Mouse (Mus musculus) kidney, embryonic 14.5 days (tissue): ENCODE data around the gene Cbx8. TPM values are rescaled to one million over a fixed set of nuclear protein-coding genes. Genes with fewer than 3 reads are reported as not detected.

Experiments
- ATAC-seq: fragments of 200-750 bp; cut with Nextera tagmentation; 2 replicates; pipeline ENCODE4 v1.8.0; 2017; ENCODE audit warnings: moderate number of reproducible peaks, mild to moderate bottlenecking, moderate TSS enrichment, moderate library complexity; ENCODE audit not compliant: low FRiP score, low TSS enrichment
- H3K27ac ChIP-seq: fragments of 300-500 bp; sonication (generic); 2 replicates; pipeline ENCODE4 v1.5.1; 2014; ENCODE audit warnings: low read depth, mild to moderate bottlenecking, low read length, moderate library complexity, mixed read lengths
- H3K27me3 ChIP-seq: fragments of 300-500 bp; sonication (generic); 2 replicates; pipeline ENCODE4 v1.6.1; 2014; ENCODE audit warnings: mild to moderate bottlenecking, low read length; ENCODE audit not compliant: control insufficient read depth, insufficient read depth
- H3K36me3 ChIP-seq: fragments of 300-500 bp; sonication (generic); 2 replicates; pipeline ENCODE4 v1.6.1; 2014; ENCODE audit warnings: low read length, mixed read lengths; ENCODE audit not compliant: control insufficient read depth, insufficient read depth
- H3K4me1 ChIP-seq: fragments of 300-500 bp; sonication (generic); 2 replicates; pipeline ENCODE4 v1.6.1; 2014; ENCODE audit warnings: low read length, mixed read lengths; ENCODE audit not compliant: control insufficient read depth, insufficient read depth
- H3K4me2 ChIP-seq: fragments of 300-500 bp; sonication (generic); replicated peaks from 2 replicates; pipeline ENCODE4 v1.6.1; 2014; ENCODE audit warnings: low read depth, mild to moderate bottlenecking, low read length
- H3K4me3 ChIP-seq: fragments of 300-500 bp; sonication (generic); 2 replicates; pipeline ENCODE4 v1.5.1; 2014; ENCODE audit warnings: mild to moderate bottlenecking, low read length
- H3K9ac ChIP-seq: fragments of 300-500 bp; sonication (generic); 2 replicates; pipeline ENCODE4 v1.6.1; 2014; ENCODE audit warnings: low read depth, mild to moderate bottlenecking, low read length, moderate library complexity
- H3K9me3 ChIP-seq: fragments of 300-500 bp; sonication (generic); 2 replicates; pipeline ENCODE4 v1.6.1; 2016; ENCODE audit warnings: low read length; ENCODE audit not compliant: control insufficient read depth
- WGBS: fragments of 180-500 bp; shearing (Covaris S2); extraction: QIAGEN DNeasy Blood & Tissue Kit; methylation state at CpG from one replicate; pipeline ENCODE4 v1.1.7; 2014; 5-methylcytosine and 5-hydroxymethylcytosine counted together
- polyA plus RNA-seq: library from polyadenylated mRNA; unstranded; fragments of >200 nt; fragmentation: Nextera tagmentation; extraction: Ambion mirVana; gene quantifications from 2 replicates; pipeline ENCODE4 v1.2.1, GENCODE M21; 2014

Cbx8 gene
- polyA plus RNA-seq, 1 experiment from 2014 or later = 7.8 TPM

DNA sequence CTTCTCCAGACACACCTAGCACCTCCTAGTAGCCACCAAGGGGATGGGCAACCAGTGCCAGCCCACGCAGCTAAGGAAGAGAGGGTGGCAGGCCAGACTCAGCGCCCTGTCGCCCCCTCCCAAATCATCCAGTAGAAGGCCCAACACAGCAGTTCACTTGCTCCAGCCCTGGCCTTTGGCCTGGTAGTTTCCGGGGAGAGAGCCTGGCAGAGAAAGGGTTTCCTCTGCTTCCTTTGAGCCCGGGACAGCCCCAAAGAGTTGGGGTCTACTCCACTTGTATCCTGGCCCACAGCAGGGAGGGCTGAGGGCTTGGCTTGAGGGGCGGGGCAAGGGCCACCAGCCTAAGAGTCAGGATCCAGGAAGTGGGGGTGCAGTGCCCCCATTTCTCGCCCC lies 38.7 kb upstream of the Cbx8 start:
- Histone ChIP-seq H3K4me3 (no peak overlapping the region), H3K9ac (peak overlapping the region; percentile 28; the same call in 1 of the 2 replicates), H3K9me3 (no peaks in the 10 kb centered on the region), H3K27me3 (peaks cover 25% of the 10 kb centered on the region), H3K27ac (peak overlapping the region; percentile 18; the same call in 1 of the 2 replicates), H3K36me3 (peaks cover 28% of the 10 kb centered on the region), H3K4me1 (peaks cover 44% of the 10 kb centered on the region), H3K4me2 (peak overlapping the region; percentile 3)
- ATAC-seq = no peak
- WGBS = 30% methylated on average over 7 of the region's 7 CpGs

DNA sequence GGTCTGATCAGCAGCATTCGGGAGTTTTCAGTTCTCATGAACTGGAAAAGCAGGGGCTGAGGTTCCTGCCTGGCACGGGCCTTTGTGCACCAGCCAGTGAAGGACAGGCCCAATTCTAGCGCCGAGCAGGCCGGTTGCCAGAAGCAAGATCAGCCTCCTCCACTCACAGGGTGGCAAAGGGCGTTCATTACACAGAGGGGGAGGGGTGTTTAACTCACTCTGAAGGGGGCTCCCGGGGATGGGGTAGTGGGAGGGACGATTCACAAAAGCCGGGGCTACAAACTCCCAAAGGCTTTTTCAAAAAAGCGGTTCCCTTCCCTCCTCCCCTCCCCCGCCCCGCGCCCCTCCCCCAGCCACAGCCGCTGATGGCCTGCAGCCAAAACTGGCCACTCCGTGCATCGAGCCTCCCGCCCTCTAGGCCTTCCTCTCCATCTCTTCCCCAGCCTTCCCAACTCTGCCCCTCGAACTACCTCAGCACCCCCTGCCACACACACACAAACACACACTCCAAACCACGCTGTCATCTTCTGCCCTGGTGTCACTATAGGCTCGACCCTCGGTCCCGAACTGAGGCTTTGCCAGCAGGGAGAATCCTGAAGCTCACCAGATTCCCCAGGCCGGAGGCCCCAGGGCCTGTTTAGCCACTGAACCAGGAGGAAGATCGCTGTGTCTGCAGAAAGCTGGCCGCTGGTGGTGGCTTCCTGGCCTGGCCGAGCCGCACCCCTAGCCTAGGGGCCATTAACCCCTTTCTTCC lies 38.1 kb upstream of the Cbx8 start:
- H3K27ac ChIP-seq = peak overlapping the region; percentile 18; the same call in 1 of the 2 replicates
- H3K4me1 ChIP-seq = peaks cover 38% of the 10 kb centered on the region

DNA sequence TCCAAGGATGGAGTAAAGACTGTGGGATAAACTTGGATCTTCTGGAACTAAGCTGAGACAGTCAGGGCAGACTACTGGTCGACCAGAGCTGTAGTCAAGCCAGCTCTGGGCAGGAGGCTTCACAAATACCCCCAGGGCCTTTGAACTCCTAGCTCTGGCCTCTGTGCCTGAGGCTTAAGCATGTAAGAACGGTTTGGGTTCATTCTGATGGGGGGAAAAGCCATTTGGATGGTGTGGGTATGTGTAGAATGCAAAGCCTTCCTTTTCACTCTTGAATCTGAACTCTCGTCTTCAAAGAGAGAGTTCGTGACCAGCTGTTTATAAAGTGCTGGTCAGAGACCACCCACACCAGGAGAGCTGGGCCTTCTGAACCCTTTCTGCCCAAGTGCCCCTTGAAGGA lies 37.0 kb upstream of the Cbx8 start:
- WGBS = 82% methylated on average over 4 of the region's 4 CpGs
- H3K36me3 ChIP-seq = peaks cover 28% of the 10 kb centered on the region
- H3K27ac ChIP-seq = no peak overlapping the region
- H3K4me2 ChIP-seq = no peak overlapping the region
- no peak overlapping the region for H3K9ac ChIP-seq
- no peaks in the 10 kb centered on the region for H3K9me3 ChIP-seq
- no peak overlapping the region for H3K4me3 ChIP-seq
- H3K27me3 ChIP-seq = peaks cover 24% of the 10 kb centered on the region
- peaks cover 27% of the 10 kb centered on the region for H3K4me1 ChIP-seq
- ATAC-seq = no peak

More for the DNA sequence above, 38.1 kb upstream of the Cbx8 start:
- ATAC-seq = no peak
- H3K4me3 ChIP-seq = no peak overlapping the region
- H3K36me3 ChIP-seq = peaks cover 28% of the 10 kb centered on the region
- H3K9me3 ChIP-seq = no peaks in the 10 kb centered on the region
- H3K27me3 ChIP-seq = peaks cover 25% of the 10 kb centered on the region
- peak overlapping the region; percentile 3 for H3K4me2 ChIP-seq
- H3K9ac ChIP-seq = peak overlapping the region; percentile 35; the same call in 1 of the 2 replicates
- WGBS = 7% methylated on average over 24 of the region's 27 CpGs

- Histone ChIP-seq H3K9me3 (no peaks in the 10 kb centered on the region), H3K27ac (no peak overlapping the region), H3K4me3 (no peak overlapping the region), H3K36me3 (peaks cover 11% of the 10 kb centered on the region), H3K9ac (no peak overlapping the region), H3K4me1 (peaks cover 17% of the 10 kb centered on the region), H3K27me3 (peaks cover 4% of the 10 kb centered on the region), H3K4me2 (no peak overlapping the region)
- ATAC-seq = no peak
- 91% methylated on average over 5 of the region's 5 CpGs for WGBS
Observed at GRCm38 (mm10) chr11:119075805-119076204, 35.0 kb upstream of the Cbx8 start.

DNA sequence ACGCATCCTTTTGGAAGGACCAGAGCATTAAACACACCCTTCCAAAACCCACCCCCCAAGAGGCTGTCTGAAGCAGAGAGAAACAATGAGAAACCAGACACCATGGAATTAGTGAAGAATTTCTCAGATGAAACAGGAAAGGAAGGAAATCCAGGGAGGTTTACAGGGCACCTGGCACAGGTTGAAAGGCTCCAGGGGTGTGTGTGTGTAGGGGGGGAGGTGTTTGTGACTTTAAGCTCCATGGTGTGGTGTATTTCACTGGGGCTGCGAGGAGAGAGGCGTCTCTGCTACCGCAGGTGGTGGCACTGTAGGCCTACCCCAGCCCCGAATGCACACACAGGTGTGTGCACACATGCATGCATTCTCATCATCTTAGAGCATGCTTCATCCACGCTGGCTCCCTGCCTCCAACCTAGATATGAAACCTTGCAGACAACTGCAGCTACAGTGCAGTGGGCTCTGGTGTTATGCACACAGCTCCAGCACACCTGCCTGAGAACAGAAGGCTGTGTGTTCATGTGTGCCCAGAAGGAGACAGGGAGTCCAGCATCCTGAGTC lies 33.2 kb upstream of the Cbx8 start:
- H3K4me2 ChIP-seq = no peak overlapping the region
- peaks cover 7% of the 10 kb centered on the region for H3K4me1 ChIP-seq
- H3K27me3 ChIP-seq = no peaks in the 10 kb centered on the region
- no peak overlapping the region for H3K4me3 ChIP-seq
- H3K9me3 ChIP-seq = no peaks in the 10 kb centered on the region
- 73% methylated on average over 6 of the region's 6 CpGs for whole genome bisulfite sequencing
- H3K36me3 ChIP-seq = no peaks in the 10 kb centered on the region
- ATAC-seq = no peak
- H3K9ac ChIP-seq = no peak overlapping the region
- H3K27ac ChIP-seq = no peak overlapping the region

DNA sequence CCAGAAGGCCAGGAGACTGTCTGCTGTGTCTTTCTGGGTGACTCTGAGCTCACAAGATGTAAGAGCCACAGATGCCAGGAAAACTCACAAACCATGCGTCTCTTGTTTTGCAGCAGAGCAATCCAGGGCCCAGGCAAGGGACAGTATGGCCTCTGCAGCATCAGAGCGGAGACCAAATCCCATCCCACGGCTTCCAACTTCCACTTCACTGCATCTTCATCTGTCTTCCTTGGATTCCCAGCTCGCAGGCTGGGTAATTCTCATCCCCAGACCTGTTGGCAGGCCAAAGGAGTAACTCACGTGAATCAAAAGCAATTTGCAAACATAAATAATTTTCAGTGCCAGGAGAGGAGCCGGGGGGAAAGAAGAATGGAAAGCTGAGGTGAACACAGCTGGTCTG lies 32.2 kb upstream of the Cbx8 start:
- 51% methylated on average over 6 of the region's 6 CpGs for whole genome bisulfite sequencing
- Histone ChIP-seq H3K27me3 (no peaks in the 10 kb centered on the region), H3K27ac (no peak overlapping the region), H3K4me1 (no peaks in the 10 kb centered on the region; the same call in 1 of the 2 replicates), H3K9me3 (no peaks in the 10 kb centered on the region), H3K9ac (no peak overlapping the region), H3K4me2 (no peak overlapping the region), H3K36me3 (no peaks in the 10 kb centered on the region), H3K4me3 (no peak overlapping the region)
- no peak for ATAC-seq

DNA sequence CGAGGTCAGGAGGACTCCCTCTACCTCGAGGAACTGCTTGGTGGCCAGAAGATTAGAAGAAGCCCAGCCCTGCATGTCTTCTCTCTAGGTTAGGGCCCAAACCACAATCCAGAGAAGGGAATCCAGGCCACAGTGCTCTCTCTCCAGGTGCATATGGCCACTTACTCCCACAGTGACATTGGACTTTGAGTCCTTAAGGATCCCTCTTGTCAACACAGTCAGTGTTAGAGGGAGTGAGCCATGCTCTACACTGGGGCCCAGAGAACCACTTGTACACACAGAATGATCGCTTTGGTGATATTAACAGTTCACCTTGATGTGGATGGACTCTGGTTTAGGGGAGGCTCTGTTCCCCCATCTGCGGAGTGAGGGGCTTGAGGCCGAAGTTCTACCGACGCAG lies 31.5 kb upstream of the Cbx8 start:
- Histone ChIP-seq H3K4me2 (no peak overlapping the region), H3K27me3 (no peaks in the 10 kb centered on the region), H3K9ac (no peak overlapping the region), H3K27ac (no peak overlapping the region), H3K36me3 (no peaks in the 10 kb centered on the region), H3K4me1 (no peaks in the 10 kb centered on the region), H3K9me3 (no peaks in the 10 kb centered on the region), H3K4me3 (no peak overlapping the region)
- ATAC-seq = no peak
- 77% methylated on average over 7 of the region's 7 CpGs for WGBS

DNA sequence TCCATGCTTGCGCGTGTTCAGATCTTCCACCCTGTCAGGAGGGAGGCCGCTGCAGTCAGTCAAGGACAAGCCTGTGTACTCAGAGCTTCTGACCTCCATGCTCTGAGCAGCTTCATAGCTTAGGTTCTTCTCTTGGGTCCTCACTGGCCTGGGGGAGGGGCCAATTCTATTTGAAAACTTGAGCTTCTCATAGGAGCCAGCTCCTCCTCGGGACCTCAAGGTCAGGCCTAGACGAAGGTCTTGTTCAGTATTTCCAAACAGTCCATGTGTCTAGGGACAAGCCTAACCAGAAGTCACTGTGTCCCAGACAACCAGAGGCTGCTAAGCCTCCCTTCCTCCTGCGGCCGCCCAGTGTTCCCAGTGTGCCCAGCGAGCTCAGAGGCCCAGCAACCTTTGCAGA lies 26.1 kb upstream of the Cbx8 start:
- Histone ChIP-seq H3K4me1 (no peaks in the 10 kb centered on the region), H3K36me3 (no peaks in the 10 kb centered on the region), H3K4me3 (no peak overlapping the region), H3K27ac (no peak overlapping the region), H3K27me3 (peaks cover 6% of the 10 kb centered on the region), H3K9ac (no peak overlapping the region), H3K9me3 (no peaks in the 10 kb centered on the region), H3K4me2 (no peak overlapping the region)
- WGBS = 75% methylated on average over 8 of the region's 8 CpGs
- no peak for ATAC-seq

DNA sequence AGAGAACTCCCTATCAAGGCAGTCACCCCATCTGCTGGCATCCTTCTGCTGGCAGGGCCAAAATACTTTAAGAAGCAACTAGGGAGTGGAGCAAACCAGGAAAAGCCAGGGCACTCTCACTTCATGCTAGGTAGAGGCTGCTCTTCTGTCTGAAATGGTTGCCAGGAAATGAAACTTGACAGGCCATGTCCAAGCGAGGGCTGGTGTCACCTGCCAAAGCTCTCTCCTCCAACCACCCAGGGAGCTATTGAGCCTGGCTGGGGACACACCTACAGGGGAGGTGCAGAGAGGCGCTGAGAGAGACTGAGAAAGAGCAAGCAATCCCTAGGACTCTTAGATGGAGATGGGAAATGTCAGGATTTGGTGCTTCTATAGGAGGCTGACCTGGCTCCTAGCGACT lies 18.5 kb upstream of the Cbx8 start:
- no peak overlapping the region for H3K4me2 ChIP-seq
- H3K36me3 ChIP-seq = no peaks in the 10 kb centered on the region
- H3K4me1 ChIP-seq = peaks cover 18% of the 10 kb centered on the region; the same call in 1 of the 2 replicates
- no peaks in the 10 kb centered on the region for H3K9me3 ChIP-seq
- 3% methylated on average over 3 of the region's 3 CpGs for WGBS
- H3K27me3 ChIP-seq = peaks cover 70% of the 10 kb centered on the region
- H3K4me3 ChIP-seq = peak overlapping the region; percentile 23; the same call in 1 of the 2 replicates
- H3K27ac ChIP-seq = no peak overlapping the region
- ATAC-seq = no peak
- H3K9ac ChIP-seq = no peak overlapping the region
